Mouse (Mus musculus) embryo, embryonic 10 days (tissue): ENCODE measurements at regions not wholly inside any gene's neighbourhood (a gene's known extent, or its start where the extent isn't known, plus 50 kb on each side); places are given as distances from the start of the nearest gene placed in this dataset.

Experiments used
- DNase-seq: peaks from one replicate; pipeline ENCODE4 v3.0.0-alpha.2; 2015; ENCODE audit warnings: low spot score

GRCm38 (mm10) chr11:45645815-45646214, 206.0 kb upstream of the Clint1 start:
- DNase-seq = no peak

DNA sequence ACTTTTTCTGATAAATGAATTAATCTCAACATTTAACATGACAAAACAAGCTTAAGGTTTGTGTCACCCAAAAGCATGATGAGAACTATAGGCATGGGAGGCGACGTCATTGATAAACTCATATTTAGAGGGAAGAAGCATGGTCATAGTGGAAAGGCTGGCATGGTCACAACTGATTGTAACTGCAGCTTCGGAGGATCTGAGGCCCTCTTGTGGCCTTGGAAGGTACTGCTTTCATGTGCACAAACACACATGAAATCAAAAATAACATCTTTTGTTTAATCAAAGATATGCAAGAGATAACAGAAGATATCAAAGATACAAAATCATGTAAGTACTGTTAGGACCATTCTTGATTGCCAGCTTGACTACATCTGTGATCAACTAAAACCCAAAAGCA, 204.0 kb upstream of the Clint1 start:
- peak; percentile 29 for DNase-seq

DNA sequence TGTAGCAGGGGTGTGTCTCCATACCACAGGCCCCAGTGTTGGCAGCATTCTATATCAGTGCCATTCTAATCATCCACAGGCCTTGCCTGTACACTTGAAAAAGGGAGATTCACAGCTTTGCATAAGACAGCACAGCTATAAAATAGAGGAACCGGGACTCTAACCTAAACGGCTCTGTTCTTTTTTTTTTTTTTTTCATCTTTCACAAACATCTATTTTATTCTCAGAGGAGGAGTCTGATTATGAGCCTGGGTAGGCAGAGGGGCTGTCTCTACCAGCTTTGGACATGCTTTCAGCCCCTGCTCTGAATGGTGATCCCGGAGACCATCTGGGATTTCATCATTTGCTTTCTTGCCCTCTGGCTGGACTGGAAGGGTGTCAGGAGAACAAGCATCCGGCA, 195.6 kb upstream of the Clint1 start:
- no peak for DNase-seq

GRCm38 (mm10) chr11:45670156-45670830, 181.6 kb upstream of the Clint1 start:
- DNase-seq = peak; percentile 29

GRCm38 (mm10) chr11:45678666-45679292, 173.1 kb upstream of the Clint1 start:
- DNase-seq = peak; percentile 79

DNA sequence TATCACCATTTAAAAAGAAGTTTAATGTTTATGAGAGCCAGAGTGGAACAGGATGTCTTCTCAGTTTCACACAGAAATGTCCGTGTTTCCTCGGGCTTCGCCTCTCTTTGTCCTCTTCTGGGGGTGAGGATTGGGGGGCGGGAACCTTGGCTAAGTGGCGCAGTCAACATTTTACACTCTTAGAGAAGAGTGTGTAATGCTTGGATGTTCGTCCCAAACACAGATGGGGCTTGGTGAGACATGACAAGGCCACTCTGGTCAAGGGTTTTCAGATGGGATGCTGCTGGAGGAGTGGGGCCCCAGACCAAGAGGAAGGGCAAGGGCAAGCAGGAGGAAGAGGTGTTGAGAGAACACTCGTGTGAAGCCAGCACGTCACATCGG, 172.6 kb upstream of the Clint1 start:
- no peak for DNase-seq

DNA sequence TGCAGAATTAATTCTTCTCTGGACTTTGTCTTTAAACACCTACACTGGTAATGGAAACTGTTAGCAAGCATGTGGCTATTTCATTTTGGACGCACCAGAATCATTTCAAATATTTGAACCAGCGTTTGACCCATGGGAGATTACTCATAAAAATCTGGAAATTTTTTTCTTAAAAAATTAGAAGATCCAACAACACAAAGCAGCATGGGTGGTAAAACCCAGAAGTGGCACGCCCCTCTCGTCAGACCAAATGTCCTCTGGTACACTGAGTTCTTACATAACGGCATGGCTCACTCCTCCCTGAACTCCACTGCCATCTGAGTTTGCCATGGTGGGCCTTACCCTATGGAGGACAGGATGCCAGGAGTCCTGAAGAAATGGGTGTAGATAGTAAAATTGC, 166.3 kb upstream of the Clint1 start:
- no peak for DNase-seq

DNA sequence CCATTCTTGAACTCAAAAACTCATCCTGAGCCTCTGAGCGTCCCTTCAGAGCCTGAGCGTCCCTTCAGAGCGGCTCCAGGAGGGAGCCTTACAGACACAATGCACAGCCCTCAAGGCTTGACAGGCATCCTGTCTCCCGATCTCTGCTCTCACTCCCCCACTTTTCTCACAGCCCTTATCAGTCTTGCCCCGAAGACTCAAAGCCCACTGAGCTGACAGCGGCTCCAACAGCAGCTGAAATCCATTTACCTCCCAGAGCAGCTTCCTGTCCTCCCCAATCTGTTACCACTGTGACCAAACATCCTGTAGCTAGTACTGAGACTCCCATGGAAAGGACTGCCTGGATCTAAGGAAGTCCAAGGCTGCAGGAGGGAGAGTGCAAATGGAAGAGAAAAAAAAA, 158.6 kb upstream of the Clint1 start:
- DNase-seq = peak; percentile 42

GRCm38 (mm10) chr11:45701506-45701905, 150.3 kb upstream of the Clint1 start:
- DNase-seq = no peak

DNA sequence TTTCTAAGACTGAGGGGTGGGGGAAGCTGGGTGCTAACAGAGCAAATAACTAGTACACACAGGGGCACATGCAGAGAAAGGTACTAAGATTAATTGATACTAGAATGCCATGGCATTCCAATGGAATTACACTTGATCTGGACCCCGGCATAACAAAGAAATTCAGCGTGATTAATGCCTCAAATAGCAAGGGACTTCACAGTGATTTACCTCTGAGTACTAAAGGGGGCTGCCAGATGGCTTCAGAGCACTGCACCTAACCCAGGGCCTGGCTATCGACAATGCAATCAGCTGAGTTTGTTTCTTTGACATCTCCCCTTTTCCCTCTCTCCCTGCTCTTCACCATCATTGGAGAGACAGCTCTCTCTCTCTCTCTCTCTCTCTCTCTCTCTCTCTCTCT, 148.9 kb upstream of the Clint1 start:
- no peak for DNase-seq

DNA sequence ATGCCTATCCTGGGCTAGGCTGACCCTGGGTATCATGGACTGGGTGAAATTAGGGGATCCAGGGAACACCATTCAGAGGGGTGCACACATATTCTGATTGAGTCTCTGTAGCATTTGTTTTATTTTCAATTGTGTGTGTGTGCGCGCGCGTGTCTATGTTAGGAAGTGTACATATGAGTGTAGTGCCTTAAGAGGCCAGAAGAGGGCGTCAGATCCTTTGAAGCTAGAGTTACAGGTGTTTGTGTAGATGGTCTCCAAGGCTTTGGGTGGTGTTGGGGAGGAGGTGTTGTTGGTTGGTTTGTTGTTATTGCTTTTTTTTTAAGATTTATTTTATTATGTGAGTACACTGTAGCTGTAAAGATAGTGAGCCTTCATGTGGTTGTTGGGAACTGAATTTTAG, 147.4 kb upstream of the Clint1 start:
- no peak for DNase-seq

- no peak for DNase-seq
These were observed 133.2 kb upstream of the Clint1 start for GRCm38 (mm10) chr11:45718630-45719029.

GRCm38 (mm10) chr11:45719821-45720220, 132.0 kb upstream of the Clint1 start:
- DNase-seq = no peak

- peak; percentile 60 for DNase-seq
These were observed 115.3 kb upstream of the Clint1 start for GRCm38 (mm10) chr11:45736561-45736960.

DNA sequence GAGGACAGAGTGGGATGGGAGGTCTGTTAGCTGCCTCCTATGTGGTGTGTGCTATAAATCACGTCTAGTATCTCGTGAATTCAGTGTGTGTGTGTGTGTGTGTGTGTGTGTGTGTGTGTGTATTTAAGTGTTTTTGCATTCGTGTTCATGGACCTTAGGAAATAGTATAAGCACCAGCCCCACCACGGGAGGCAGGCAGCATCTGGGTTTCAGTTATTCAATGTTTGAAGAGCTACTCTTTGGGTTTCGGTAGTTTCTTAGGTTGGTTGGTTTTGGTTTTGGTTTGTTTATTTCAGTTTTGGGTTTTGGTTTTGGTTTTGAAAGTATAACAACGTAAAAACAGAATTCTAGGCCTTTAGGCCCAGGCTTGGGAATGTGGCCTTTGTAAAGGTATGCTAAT, 113.5 kb upstream of the Clint1 start:
- no peak for DNase-seq

GRCm38 (mm10) chr11:45745941-45746340, 105.9 kb upstream of the Clint1 start:
- DNase-seq = no peak

DNA sequence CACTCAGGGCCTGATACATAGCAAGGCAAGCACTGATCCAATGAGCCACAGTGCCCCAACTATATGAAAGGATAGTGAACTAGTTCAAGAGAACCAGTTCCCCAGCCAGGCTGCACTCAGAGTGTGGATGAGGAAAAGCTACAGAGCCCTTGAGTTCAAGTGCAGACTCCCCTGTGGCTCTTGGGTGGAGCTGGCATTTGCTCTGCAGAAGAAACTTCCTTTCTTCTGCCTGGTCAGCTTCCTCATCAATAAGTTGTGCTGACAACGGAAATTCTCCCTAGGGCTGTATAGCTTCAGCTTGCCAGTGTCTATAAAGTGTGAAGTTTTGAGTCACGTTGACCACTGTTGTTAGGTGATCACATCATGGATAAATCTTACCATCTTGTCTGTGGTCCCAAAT, 101.6 kb upstream of the Clint1 start:
- no peak for DNase-seq

GRCm38 (mm10) chr11:45752237-45752636, 99.6 kb upstream of the Clint1 start:
- peak; percentile 75 for DNase-seq

GRCm38 (mm10) chr11:45752791-45753190, 99.1 kb upstream of the Clint1 start:
- no peak for DNase-seq

- no peak for DNase-seq
These were observed 84.8 kb upstream of the Clint1 start for GRCm38 (mm10) chr11:45767081-45767480.

DNA sequence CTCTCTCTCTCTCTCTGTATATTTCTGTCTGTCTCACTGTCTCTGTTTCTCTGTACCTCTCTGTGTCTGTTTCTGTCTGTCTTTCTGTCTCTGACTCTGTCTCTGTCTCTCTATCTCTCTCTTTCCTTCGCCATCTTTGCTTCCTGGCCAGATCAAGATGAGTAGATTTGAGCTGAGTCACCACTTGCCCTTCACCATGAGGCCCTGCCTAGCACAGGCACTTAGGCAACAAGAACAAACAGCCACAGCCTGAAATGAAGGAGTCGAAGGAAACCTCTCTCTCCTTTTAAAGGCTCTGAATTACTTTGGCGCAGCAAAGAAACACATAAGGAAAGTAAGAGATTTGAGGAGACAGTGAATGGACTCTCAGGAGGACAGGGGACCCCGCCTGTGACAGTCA, 69.4 kb upstream of the Clint1 start:
- no peak for DNase-seq

GRCm38 (mm10) chr11:45785806-45786205, 66.0 kb upstream of the Clint1 start:
- no peak for DNase-seq

DNA sequence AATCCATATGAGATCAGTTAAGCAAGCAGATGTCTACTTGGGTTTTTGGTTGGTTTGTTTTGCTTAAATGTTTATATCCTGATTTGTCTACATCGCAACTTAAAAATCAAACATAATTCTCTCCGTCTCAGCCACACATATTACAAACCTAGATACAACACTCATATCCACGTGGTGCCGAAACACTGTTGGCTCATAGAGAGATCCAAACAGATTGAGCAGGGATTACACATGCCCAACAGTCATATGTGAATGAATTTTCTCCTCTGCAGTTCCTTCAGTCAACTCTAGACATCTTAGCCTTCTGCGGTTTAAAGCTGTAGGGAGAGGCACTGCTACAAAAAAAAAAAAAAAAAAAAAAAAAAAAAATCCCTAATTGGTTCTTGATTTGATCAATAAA, 64.4 kb upstream of the Clint1 start:
- no peak for DNase-seq

DNA sequence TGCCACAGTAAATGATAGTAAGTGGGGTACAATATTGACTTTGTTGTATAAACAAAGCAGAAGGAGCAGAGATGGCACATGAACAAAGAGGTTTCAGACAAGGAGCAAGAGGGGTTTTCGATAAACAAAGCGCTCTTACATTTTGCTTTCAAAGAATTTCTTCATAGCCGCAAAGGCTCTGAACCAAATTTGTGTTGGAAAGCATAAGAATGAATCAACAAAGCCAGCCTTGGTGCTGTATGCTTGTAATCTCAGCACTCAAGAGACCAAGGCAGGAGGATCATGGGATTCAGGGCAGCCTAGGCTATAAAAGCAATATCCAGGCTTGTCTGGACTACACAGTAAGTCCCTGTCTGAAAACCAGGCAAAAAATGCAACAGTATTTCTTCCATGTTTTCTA, 62.0 kb upstream of the Clint1 start:
- no peak for DNase-seq
